Mouse (Mus musculus) stomach, postnatal 0 days (tissue): ENCODE results near the gene Gm10974.

Experiments used
- CTCF ChIP-seq: IDR thresholded peaks from 2 replicates; pipeline ENCODE4 v1.5.1; 2016; ENCODE audit warnings: antibody characterized with exemption, low read depth, mild to moderate bottlenecking, moderate library complexity
- EP300 ChIP-seq: optimal IDR thresholded peaks from 2 replicates; pipeline ENCODE3; 2016; ENCODE audit warnings: antibody characterized with exemption

GRCm38 (mm10) chr7:66376560-66376959 lies 10.9 kb downstream of the Gm10974 start:
- TF ChIP-seq EP300, result no peak
- TF ChIP-seq CTCF, result no peak
